Mouse (Mus musculus) E14TG2a.4 (cell line): ENCODE measurements at regions not wholly inside any gene's neighbourhood (a gene's known extent, or its start where the extent isn't known, plus 50 kb on each side); places are given as distances from the start of the nearest gene placed in this dataset.

Experiments
- H3K27me3 ChIP-seq: 2 replicates; pipeline ENCODE4 v1.6.1; 2014; ENCODE audit warnings: low read length, control low read depth; ENCODE audit not compliant: insufficient read depth
- H3K36me3 ChIP-seq: 2 replicates; pipeline ENCODE4 v1.6.1; 2014; ENCODE audit warnings: low read length, control low read depth; ENCODE audit not compliant: insufficient read depth
- H3K4me1 ChIP-seq: replicated peaks from 2 replicates; pipeline ENCODE4 v1.6.1; 2014; ENCODE audit warnings: low read depth, low read length, control low read depth
- H3K4me3 ChIP-seq: replicated peaks from 2 replicates; pipeline ENCODE4 v1.5.1; 2014; ENCODE audit warnings: mild to moderate bottlenecking, low read length
- H3K9me3 ChIP-seq: 2 replicates; pipeline ENCODE4 v1.6.1; 2014; ENCODE audit warnings: low read length, control low read depth
- CTCF ChIP-seq: conservative IDR thresholded peaks from 2 replicates; pipeline ENCODE4 v1.5.1; 2014; ENCODE audit warnings: low read length
- NANOG ChIP-seq: IDR thresholded peaks from 2 replicates; pipeline ENCODE4 v1.6.1; 2014; ENCODE audit warnings: borderline replicate concordance, low read length, mixed read lengths
- POU5F1 ChIP-seq: IDR thresholded peaks from 2 replicates; pipeline ENCODE4 v1.6.1; 2014; ENCODE audit warnings: low read length, borderline replicate concordance

DNA sequence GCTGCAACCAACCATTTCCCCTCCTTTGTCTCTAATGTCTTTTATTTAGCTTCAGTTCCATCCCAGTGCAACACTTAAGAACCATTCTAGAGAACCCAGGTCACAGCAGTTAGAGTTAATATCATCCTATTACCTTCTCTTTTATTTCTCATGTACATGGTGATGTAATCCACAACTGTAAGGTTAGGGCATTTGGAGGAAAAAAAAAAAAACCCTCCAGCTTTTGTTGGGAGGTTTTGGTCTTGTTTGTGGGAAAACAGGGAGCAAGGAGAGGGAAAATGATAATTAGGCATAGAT lies 425.5 kb upstream of the Gm5150 start:
- H3K36me3 ChIP-seq, result peaks cover 4% of the 10 kb centered on the region; the same call in 1 of the 2 replicates

DNA sequence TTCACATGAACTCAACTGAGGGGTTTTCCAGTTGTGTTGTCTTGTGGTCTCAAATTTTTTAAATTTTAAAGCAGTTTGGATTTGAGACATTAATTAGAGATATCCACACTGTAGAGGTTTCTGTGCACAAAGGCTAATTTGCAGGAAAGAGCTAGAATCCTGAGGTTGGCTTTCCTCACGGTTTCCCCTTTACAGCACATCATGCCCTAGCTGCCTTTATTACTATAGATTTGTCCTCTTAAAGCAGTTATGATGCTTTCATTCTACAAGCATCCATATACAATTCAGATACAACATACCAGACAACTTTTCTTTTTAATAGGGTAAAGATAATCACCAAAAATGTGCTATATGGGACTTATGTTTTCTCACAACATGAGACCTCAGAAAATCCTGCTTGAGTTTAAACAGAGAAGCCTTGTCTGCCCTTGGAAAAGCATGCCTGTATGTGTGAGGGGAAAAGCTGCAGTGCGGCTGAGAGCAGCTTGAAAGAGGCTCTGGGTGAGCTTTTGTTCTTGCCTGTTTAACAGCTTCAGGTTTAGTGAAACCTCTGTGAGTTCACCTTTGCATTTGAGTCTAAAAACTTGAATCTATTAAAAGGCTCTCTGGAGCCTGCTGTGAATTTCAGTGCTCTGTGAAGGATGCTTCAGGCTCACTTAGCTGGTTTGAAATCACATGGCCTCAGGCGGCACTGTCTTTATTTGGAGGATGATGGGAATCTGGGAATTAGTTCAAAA lies 425.0 kb upstream of the Gm5150 start:
- TF ChIP-seq NANOG (peak; percentile 98), CTCF (no peak), POU5F1 (no peak)
- Histone ChIP-seq H3K4me1 (peaks cover 5% of the 10 kb centered on the region), H3K36me3 (peaks cover 4% of the 10 kb centered on the region; the same call in 1 of the 2 replicates), H3K27me3 (no peaks in the 10 kb centered on the region), H3K4me3 (no peak overlapping the region), H3K9me3 (peaks cover 35% of the 10 kb centered on the region)

More for the DNA sequence above, 425.5 kb upstream of the Gm5150 start:
- peaks cover 5% of the 10 kb centered on the region for H3K4me1 ChIP-seq
- peaks cover 35% of the 10 kb centered on the region for H3K9me3 ChIP-seq
- no peaks in the 10 kb centered on the region for H3K27me3 ChIP-seq
- TF ChIP-seq POU5F1, result no peak
- TF ChIP-seq NANOG, result no peak
- no peak for TF ChIP-seq CTCF
- H3K4me3 ChIP-seq, result no peak overlapping the region
